Mouse (Mus musculus) left cerebral cortex, postnatal 14 days (tissue): ENCODE data around the gene Kcnq5. TPM values are rescaled to one million over a fixed set of nuclear protein-coding genes. Genes with fewer than 3 reads are reported as not detected.
A peak's percentile ranks its signal among the peaks of the same experiment; 100 is the strongest.

Experiments used
- DNase-seq, 2 experiments: peaks; one replicate each; pipeline ENCODE4 v3.0.0; 2021 to 2022; ENCODE audit warnings: low spot score in 2 of 2, mixed read lengths in 1 of 2
- intact Hi-C: fragments of 180-260 bp; cut with DNase I; formaldehyde crosslinking; loops from one replicate; pipeline ENCODE4 v1.15.1; 2025
- total RNA-seq, 2 experiments: library from RNA; stranded (reverse); gene quantifications; 2 replicates each; pipeline ENCODE4 v1.2.3; 2021

Kcnq5 gene
- total RNA-seq, 2 experiments from 2014 or later = 74.6 to 85.6 TPM

GRCm38 (mm10) chr1:21530823-21531222 is 430.9 kb downstream of the Kcnq5 start:
- no peak for DNase-seq
- intact Hi-C loops = loop anchor here (10.0 kb wide), 1 partner anchor 734 kb away; no protein-coding TSS in a partner anchor

- DNase-seq = no peak
- intact Hi-C loops = no loop called here
Measured at GRCm38 (mm10) chr1:21521995-21522394, 439.7 kb downstream of the Kcnq5 start.

- DNase-seq = no peak
- intact Hi-C loops = no loop called here
Measured at GRCm38 (mm10) chr1:21521475-21521874, 440.3 kb downstream of the Kcnq5 start.

- intact Hi-C loops = no loop called here
- DNase-seq = no peak
Measured at GRCm38 (mm10) chr1:21520116-21520645, 441.6 kb downstream of the Kcnq5 start.

- intact Hi-C loops = no loop called here
- DNase-seq = no peak
Measured at GRCm38 (mm10) chr1:21506665-21507064, 455.1 kb downstream of the Kcnq5 start.

GRCm38 (mm10) chr1:21499815-21500534 is 461.8 kb downstream of the Kcnq5 start:
- DNase-seq = peak in 1 of 2 experiments; percentile 10
- intact Hi-C loops = no loop called here

- DNase-seq = no peak
- intact Hi-C loops = no loop called here
Measured at GRCm38 (mm10) chr1:21496307-21496706, 465.4 kb downstream of the Kcnq5 start.

- DNase-seq = no peak
- intact Hi-C loops = no loop called here
Measured at GRCm38 (mm10) chr1:21488645-21489044, 473.1 kb downstream of the Kcnq5 start.

GRCm38 (mm10) chr1:21486266-21486665 is 475.5 kb downstream of the Kcnq5 start:
- DNase-seq = no peak
- intact Hi-C loops = no loop called here

- DNase-seq = no peak
- intact Hi-C loops = no loop called here
Measured at GRCm38 (mm10) chr1:21469311-21469710, 492.4 kb downstream of the Kcnq5 start.

- intact Hi-C loops = no loop called here
- peak in 1 of 2 experiments; percentile 38 for DNase-seq
Measured at GRCm38 (mm10) chr1:21466431-21466830, 495.3 kb downstream of the Kcnq5 start.

GRCm38 (mm10) chr1:21460941-21461689 is 500.6 kb downstream of the Kcnq5 start:
- DNase-seq = peak; percentile 74 to 76
- intact Hi-C loops = loop anchor here (5.0 kb wide), 2 partner anchors 501 to 806 kb away; partner anchors contain the start of gene Kcnq5

- intact Hi-C loops = no loop called here
- DNase-seq = peak in 1 of 2 experiments; percentile 14
Measured at GRCm38 (mm10) chr1:21458581-21458980, 503.2 kb downstream of the Kcnq5 start.

GRCm38 (mm10) chr1:21455971-21456370 is 505.8 kb downstream of the Kcnq5 start:
- no peak for DNase-seq
- intact Hi-C loops = no loop called here

- intact Hi-C loops = no loop called here
- DNase-seq = no peak
Measured at GRCm38 (mm10) chr1:21448227-21448626, 513.5 kb downstream of the Kcnq5 start.

GRCm38 (mm10) chr1:21436753-21437152 is 525.0 kb downstream of the Kcnq5 start:
- intact Hi-C loops = no loop called here
- DNase-seq = no peak

GRCm38 (mm10) chr1:21434853-21435252 is 526.9 kb downstream of the Kcnq5 start:
- intact Hi-C loops = no loop called here
- DNase-seq = peak in 1 of 2 experiments; percentile 8

- intact Hi-C loops = no loop called here
- DNase-seq = no peak
Measured at GRCm38 (mm10) chr1:21431666-21432065, 530.1 kb downstream of the Kcnq5 start.

- intact Hi-C loops = no loop called here
- no peak for DNase-seq
Measured at GRCm38 (mm10) chr1:21428079-21428478, 533.7 kb downstream of the Kcnq5 start.

GRCm38 (mm10) chr1:21425654-21426053 is 536.1 kb downstream of the Kcnq5 start:
- no peak for DNase-seq
- intact Hi-C loops = no loop called here
